Mouse (Mus musculus) neural tube, embryonic 11.5 days (tissue): Measurements from ENCODE around the gene Hoxa9. TPM values are rescaled to one million over a fixed set of nuclear protein-coding genes. Genes with fewer than 3 reads are reported as not detected.

Experiments
- ATAC-seq: fragments of 200-750 bp; cut with Nextera tagmentation; 2 replicates; pipeline ENCODE4 v1.8.0; 2017; ENCODE audit warnings: moderate number of reproducible peaks, mild to moderate bottlenecking, moderate TSS enrichment, moderate library complexity; ENCODE audit not compliant: insufficient read depth, low FRiP score, low TSS enrichment
- DNase-seq: peaks from one replicate; pipeline ENCODE4 v3.0.0-alpha.2; 2015; ENCODE audit warnings: low spot score
- H3K27ac ChIP-seq: fragments of 300-500 bp; sonication (generic); 2 replicates; pipeline ENCODE4 v1.5.1; 2014; ENCODE audit warnings: low read depth, mild to moderate bottlenecking, low read length
- H3K27me3 ChIP-seq: fragments of 300-500 bp; sonication (generic); 2 replicates; pipeline ENCODE4 v1.6.1; 2014; ENCODE audit warnings: mild to moderate bottlenecking, low read length, mixed read lengths; ENCODE audit not compliant: control insufficient read depth, insufficient read depth
- H3K36me3 ChIP-seq: fragments of 300-500 bp; sonication (generic); 2 replicates; pipeline ENCODE4 v1.6.1; 2014; ENCODE audit warnings: mild to moderate bottlenecking, low read length, moderate library complexity, mixed read lengths; ENCODE audit not compliant: control insufficient read depth, insufficient read depth
- H3K4me1 ChIP-seq: fragments of 300-500 bp; sonication (generic); 2 replicates; pipeline ENCODE4 v1.6.1; 2014; ENCODE audit warnings: low read length, mixed read lengths; ENCODE audit not compliant: control insufficient read depth, insufficient read depth
- H3K4me2 ChIP-seq: fragments of 300-500 bp; sonication (generic); 2 replicates; pipeline ENCODE4 v1.6.1; 2014; ENCODE audit warnings: low read depth, mild to moderate bottlenecking, moderate library complexity
- H3K4me3 ChIP-seq: fragments of 300-500 bp; sonication (generic); 2 replicates; pipeline ENCODE4 v1.5.1; 2014; ENCODE audit warnings: low read depth, low read length
- H3K9ac ChIP-seq: fragments of 300-500 bp; sonication (generic); 2 replicates; pipeline ENCODE4 v1.6.1; 2014; ENCODE audit warnings: mild to moderate bottlenecking, low read length
- H3K9me3 ChIP-seq: fragments of 300-500 bp; sonication (generic); 2 replicates; pipeline ENCODE4 v1.6.1; 2016; ENCODE audit warnings: low read length; ENCODE audit not compliant: control insufficient read depth
- WGBS: fragments of 180-500 bp; shearing (Covaris S2); extraction: QIAGEN DNeasy Blood & Tissue Kit; methylation state at CpG from one replicate; pipeline ENCODE4 v1.1.7; 2014; 5-methylcytosine and 5-hydroxymethylcytosine counted together
- polyA plus RNA-seq: library from polyadenylated mRNA; unstranded; fragments of >200 nt; fragmentation: Nextera tagmentation; extraction: Ambion mirVana; gene quantifications from 2 replicates; pipeline ENCODE4 v1.2.1, GENCODE M21; 2014

Gene Hoxa9
- polyA plus RNA-seq, 1 experiment from 2014 or later, result 98.8 TPM

GRCm38 (mm10) chr6:52208072-52208867, 22.6 kb downstream of the Hoxa9 start, which contains the start of gene Hoxa6:
Gene Hoxa6, minus strand, starts transcription at chr6:52208722.
- peak within 1 kb of the TSS; percentile 99 for H3K9ac ChIP-seq
- peaks cover 12% of the 10 kb centered on the region for H3K36me3 ChIP-seq
- H3K27ac ChIP-seq, result peak within 1 kb of the TSS; percentile 100
- ATAC-seq (peak; percentile 21; the same call in 1 of the 2 replicates), DNase-seq (peak; percentile 77)
- 1% methylated on average over 47 of the region's 47 CpGs for WGBS
- H3K4me1 ChIP-seq, result peaks cover 39% of the 10 kb centered on the region
- H3K4me3 ChIP-seq, result peak within 1 kb of the TSS; percentile 87
- no peaks in the 10 kb centered on the region for H3K9me3 ChIP-seq
- no peaks in the 10 kb centered on the region for H3K27me3 ChIP-seq
- peak within 1 kb of the TSS; percentile 99 for H3K4me2 ChIP-seq

- Histone ChIP-seq H3K9me3 (no peaks in the 10 kb centered on the region), H3K27me3 (no peaks in the 10 kb centered on the region), H3K9ac (peak overlapping the region; percentile 99), H3K4me2 (peak overlapping the region; percentile 99), H3K4me3 (peak overlapping the region; percentile 87), H3K27ac (peak overlapping the region; percentile 100), H3K4me1 (peaks cover 39% of the 10 kb centered on the region), H3K36me3 (peaks cover 12% of the 10 kb centered on the region)
- ATAC-seq (no peak), DNase-seq (no peak)
Measured at GRCm38 (mm10) chr6:52207684-52207976, 23.3 kb downstream of the Hoxa9 start.

DNA sequence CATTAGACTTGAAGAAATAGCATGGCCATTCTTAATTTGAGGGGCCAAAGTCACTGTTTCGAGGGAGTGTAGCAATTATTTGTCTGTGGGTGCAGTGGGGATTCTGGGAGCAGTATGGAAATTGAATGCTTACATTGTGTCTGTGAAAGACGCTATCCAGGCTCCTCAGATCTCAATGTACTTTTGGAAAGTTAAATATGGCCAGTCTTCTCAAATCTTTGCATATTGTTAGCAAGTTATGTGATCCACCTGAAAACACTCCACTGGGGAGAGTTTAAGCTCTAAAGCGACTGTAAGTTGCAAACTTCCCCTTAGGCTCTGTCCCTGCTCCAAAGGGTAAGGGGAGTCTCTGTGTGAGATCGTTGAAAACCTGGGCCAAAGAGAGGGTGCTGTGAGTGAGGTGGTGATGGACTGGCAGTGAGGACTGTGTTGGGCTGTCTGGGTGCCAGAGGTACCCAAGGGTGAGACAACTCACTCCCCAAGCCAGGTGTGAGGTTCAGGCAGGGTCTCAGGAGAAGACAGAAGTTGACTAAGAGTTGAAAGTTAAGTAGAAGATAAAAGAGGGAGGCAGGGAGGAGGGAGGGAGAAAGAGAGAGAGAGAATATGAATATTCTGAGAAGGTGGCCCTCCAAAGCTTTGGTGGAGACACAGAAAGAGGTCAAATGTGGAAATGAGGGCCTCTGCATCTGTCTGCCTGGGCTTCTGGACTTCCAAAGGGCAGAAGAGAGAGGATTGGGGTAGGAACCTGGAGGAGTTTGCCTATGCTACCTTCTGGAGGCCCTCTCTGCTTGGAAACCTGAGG, 23.8 kb downstream of the Hoxa9 start:
- ATAC-seq (no peak), DNase-seq (peak; percentile 32)
- Histone ChIP-seq H3K36me3 (peaks cover 12% of the 10 kb centered on the region), H3K9me3 (no peaks in the 10 kb centered on the region), H3K4me2 (peak overlapping the region; percentile 99), H3K4me3 (peak overlapping the region; percentile 87), H3K27ac (peak overlapping the region; percentile 100), H3K9ac (peak overlapping the region; percentile 99), H3K4me1 (peaks cover 39% of the 10 kb centered on the region), H3K27me3 (no peaks in the 10 kb centered on the region)
- WGBS, result 5% methylated on average over 4 of the region's 4 CpGs

DNA sequence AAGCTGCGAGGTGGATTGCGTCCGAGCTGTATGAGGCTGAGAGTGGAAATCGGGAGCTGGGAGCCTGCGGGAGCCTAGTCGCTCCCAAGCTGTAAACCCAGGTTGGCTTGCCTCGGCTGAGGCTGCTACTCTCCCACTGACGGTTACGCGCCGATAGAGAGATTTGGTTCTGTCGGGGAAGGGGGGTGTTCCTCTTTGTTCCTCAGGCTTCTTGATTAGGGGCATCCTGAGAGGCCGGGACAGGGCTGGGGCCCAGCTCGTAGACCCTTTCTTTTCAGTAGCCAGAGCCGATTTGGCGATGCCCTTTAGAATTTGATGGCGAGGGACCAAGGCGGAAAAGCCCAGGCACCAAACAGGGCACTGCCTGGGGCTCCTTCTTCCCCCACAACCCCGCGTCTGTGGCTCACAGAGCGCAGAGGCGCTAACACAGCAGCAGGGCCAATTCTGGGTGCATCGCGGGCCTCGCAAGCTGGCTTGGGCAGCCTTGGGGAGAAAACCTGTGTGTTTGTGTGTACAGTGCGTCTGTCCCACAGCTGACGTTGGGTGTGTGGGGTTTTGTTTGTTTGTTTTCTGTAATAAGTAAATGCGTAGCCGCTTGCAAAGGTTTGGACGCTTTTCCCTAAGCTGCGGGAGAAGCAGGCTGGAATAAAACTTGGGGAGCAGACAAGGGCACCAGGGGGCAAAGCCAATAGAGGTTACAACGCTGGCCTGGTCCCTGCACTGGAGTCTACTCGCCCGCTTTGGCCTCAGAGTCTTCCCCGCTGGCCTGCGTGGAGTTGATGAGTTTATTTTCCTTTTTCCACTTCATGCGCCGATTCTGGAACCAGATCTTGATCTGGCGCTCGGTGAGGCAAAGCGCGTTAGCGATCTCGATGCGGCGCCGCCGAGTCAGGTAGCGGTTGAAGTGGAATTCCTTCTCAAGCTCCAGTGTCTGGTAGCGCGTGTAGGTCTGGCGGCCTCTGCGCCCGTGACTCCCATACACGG, 25.0 kb downstream of the Hoxa9 start:
- Histone ChIP-seq H3K36me3 (peaks cover 12% of the 10 kb centered on the region), H3K27me3 (no peaks in the 10 kb centered on the region), H3K9ac (peak overlapping the region; percentile 99), H3K4me3 (peak overlapping the region; percentile 87), H3K27ac (peak overlapping the region; percentile 100), H3K4me2 (peak overlapping the region; percentile 99), H3K9me3 (no peaks in the 10 kb centered on the region), H3K4me1 (peaks cover 50% of the 10 kb centered on the region)
- ATAC-seq, result no peak
- peak; percentile 70 for DNase-seq
- WGBS, result 2% methylated on average over 55 of the region's 55 CpGs

- Histone ChIP-seq H3K9me3 (no peaks in the 10 kb centered on the region), H3K36me3 (peaks cover 15% of the 10 kb centered on the region), H3K4me2 (peak overlapping the region; percentile 99), H3K4me1 (peaks cover 56% of the 10 kb centered on the region), H3K4me3 (peak overlapping the region; percentile 87), H3K27me3 (no peaks in the 10 kb centered on the region), H3K27ac (peak overlapping the region; percentile 100), H3K9ac (peak overlapping the region; percentile 99)
- 2% methylated on average over 14 of the region's 14 CpGs for WGBS
- DNase-seq, result no peak
- no peak for ATAC-seq
Measured at GRCm38 (mm10) chr6:52205221-52205620, 25.7 kb downstream of the Hoxa9 start.

- peak within 1 kb of the TSS; percentile 100 for H3K27ac ChIP-seq
- peaks cover 56% of the 10 kb centered on the region for H3K4me1 ChIP-seq
- DNase-seq (peak; percentile 98), ATAC-seq (peak; percentile 67)
- H3K9me3 ChIP-seq, result no peaks in the 10 kb centered on the region
- WGBS, result under 1% methylated on average over 65 of the region's 65 CpGs
- H3K4me3 ChIP-seq, result peak within 1 kb of the TSS; percentile 87
- peaks cover 15% of the 10 kb centered on the region for H3K36me3 ChIP-seq
- H3K27me3 ChIP-seq, result no peaks in the 10 kb centered on the region
- H3K9ac ChIP-seq, result peak within 1 kb of the TSS; percentile 99
- peak within 1 kb of the TSS; percentile 99 for H3K4me2 ChIP-seq
Measured at GRCm38 (mm10) chr6:52204050-52204752, 26.7 kb downstream of the Hoxa9 start, which contains the start of gene Hoxa5. Gene Hoxa5, minus strand, starts transcription at chr6:52204587.

- peak; percentile 72 for DNase-seq
- ATAC-seq, result peak; percentile 48; the same call in 1 of the 2 replicates
- peak overlapping the region; percentile 87 for H3K4me3 ChIP-seq
- peaks cover 15% of the 10 kb centered on the region for H3K36me3 ChIP-seq
- no peaks in the 10 kb centered on the region for H3K9me3 ChIP-seq
- H3K27me3 ChIP-seq, result no peaks in the 10 kb centered on the region
- H3K27ac ChIP-seq, result peak overlapping the region; percentile 100
- H3K4me2 ChIP-seq, result peak overlapping the region; percentile 99
- H3K9ac ChIP-seq, result peak overlapping the region; percentile 98
- H3K4me1 ChIP-seq, result peaks cover 57% of the 10 kb centered on the region
- under 1% methylated on average over 43 of the region's 46 CpGs for WGBS
Measured at GRCm38 (mm10) chr6:52203371-52204049, 27.4 kb downstream of the Hoxa9 start.
